Mouse (Mus musculus) ovary, postnatal 14 days (tissue): Measurements from ENCODE around the gene E130208F15Rik.

Source experiments
- DNase-seq: peaks from one replicate; pipeline ENCODE4 v3.0.0; 2022; ENCODE audit warnings: low spot score

E130208F15Rik gene

GRCm38 (mm10) chr7:30306083-30306779 is 15.3 kb upstream of the E130208F15Rik start:
- DNase-seq, result no peak

- DNase-seq, result peak; percentile 82
These were observed 13.2 kb upstream of the E130208F15Rik start, which contains the start of gene Alkbh6 for GRCm38 (mm10) chr7:30308076-30309005. Alkbh6 (plus strand) TSS chr7:30308717.

- no peak for DNase-seq
These were observed 12.0 kb upstream of the E130208F15Rik start for GRCm38 (mm10) chr7:30309395-30310129.

DNA sequence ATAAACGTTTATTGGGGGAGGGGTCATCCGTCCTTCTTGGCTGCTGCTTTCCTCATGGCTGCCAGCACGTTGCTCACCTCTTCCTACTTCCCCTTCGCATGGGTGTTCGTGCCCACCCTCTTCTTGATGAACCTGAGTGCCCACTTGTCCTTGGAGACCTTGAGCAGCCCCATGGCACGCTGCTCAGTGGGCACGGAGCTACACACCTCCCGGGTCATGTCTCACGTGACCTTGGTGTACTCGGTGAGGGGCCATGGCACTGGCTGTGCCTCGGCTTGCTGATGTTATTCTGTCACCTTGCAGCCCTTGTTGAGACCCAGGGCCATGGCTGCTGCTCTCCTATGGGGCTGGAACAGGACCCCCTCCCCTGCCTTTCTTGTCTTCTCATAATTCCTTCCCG is 11.4 kb upstream of the E130208F15Rik start:
- DNase-seq, result no peak

- no peak for DNase-seq
These were observed 7.7 kb upstream of the E130208F15Rik start for GRCm38 (mm10) chr7:30313666-30314320.

GRCm38 (mm10) chr7:30314721-30315155 is 6.8 kb upstream of the E130208F15Rik start, which contains the start of gene Syne4:
Syne4 (plus strand) TSS chr7:30314807.
- no peak for DNase-seq

- DNase-seq, result no peak
These were observed 5.7 kb upstream of the E130208F15Rik start for GRCm38 (mm10) chr7:30315559-30316529.

DNA sequence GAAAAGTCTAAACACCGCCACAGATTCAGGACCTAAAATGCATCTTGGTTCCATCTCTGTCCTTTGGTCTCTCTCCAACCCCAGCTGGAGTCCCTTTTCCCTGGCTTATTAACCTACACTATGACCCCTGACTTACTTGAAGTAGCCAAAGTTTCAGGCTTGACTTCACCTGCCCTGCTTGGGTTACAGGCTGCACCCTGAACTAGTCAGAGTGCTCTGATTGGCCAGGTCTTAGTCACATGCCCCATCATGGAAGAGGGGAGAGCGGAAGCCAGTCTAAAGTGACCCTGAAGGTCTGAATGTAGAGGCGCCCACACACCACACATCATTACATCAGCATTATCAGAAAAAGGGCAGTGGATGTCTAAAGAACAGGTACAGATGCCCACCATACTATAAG is 3.4 kb upstream of the E130208F15Rik start:
- no peak for DNase-seq

DNA sequence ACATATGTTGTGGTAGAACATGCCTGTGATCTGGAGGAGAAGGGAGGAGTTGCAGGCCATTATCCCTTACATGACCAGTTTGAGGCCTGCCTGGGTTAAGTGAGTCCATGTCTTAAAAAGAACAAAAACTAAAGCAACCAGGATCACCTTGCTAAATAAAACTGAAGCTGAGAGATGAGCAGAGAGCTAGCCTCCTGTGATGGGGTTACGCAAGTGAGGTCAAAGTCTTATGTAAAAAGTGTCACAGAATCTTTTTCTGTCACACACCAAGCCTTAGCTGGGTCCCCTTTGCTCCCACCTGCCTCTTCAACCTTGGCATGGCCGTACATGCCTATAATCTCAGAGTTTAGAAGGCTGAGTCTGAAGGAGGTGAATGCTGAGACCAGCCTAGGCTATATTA is 594 bp upstream of the E130208F15Rik start:
- DNase-seq, result no peak

DNA sequence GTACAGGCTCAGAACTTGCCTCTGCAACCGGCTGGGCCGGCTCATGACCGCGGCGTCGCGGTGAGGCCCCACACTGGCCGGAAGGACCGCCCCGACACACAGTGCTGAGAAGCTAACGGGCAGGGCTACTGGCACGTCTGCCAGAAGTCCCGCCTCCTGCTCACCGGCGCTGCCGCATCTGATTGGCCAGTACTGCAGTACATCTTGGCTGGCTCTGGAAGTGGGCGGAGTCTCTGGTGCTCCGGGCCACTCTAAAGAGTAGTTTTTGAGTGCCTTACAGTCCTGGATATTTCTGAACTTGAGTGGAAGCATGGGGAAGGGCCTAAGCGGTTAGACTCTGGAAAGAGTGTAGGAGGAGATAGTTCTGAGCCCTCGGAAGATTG is 736 bp downstream of the E130208F15Rik start:
- DNase-seq, result peak; percentile 95

GRCm38 (mm10) chr7:30322865-30323264 is 1.3 kb downstream of the E130208F15Rik start:
- DNase-seq, result no peak

GRCm38 (mm10) chr7:30323795-30324194 is 2.3 kb downstream of the E130208F15Rik start, which contains the start of gene Sdhaf1:
Sdhaf1 (minus strand) TSS chr7:30323895.
- no peak for DNase-seq

GRCm38 (mm10) chr7:30324300-30324944 is 2.9 kb downstream of the E130208F15Rik start:
- DNase-seq, result no peak

- DNase-seq, result peak; percentile 45
These were observed 3.8 kb downstream of the E130208F15Rik start for GRCm38 (mm10) chr7:30325364-30325763.

DNA sequence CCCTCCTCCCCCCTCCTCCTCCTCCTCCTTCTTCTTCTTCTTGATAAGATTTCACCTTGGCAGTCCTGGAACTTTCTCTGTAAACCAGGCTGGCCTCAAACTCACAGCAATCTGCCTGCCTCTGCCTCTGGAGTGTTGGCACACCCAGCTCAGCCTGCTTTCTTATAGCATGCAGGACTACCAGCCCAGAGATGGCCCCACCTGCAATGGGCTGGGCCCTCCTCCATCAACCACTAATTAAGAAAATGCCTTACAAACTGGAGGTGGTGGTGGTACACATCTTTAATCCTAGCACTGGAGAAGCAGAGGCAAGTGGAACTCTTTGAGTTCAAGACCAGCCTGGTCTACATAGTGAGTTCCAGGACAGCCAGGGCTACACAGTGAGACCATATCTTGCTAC is 4.9 kb downstream of the E130208F15Rik start:
- DNase-seq, result no peak

GRCm38 (mm10) chr7:30327140-30327539 is 5.6 kb downstream of the E130208F15Rik start:
- DNase-seq, result no peak

DNA sequence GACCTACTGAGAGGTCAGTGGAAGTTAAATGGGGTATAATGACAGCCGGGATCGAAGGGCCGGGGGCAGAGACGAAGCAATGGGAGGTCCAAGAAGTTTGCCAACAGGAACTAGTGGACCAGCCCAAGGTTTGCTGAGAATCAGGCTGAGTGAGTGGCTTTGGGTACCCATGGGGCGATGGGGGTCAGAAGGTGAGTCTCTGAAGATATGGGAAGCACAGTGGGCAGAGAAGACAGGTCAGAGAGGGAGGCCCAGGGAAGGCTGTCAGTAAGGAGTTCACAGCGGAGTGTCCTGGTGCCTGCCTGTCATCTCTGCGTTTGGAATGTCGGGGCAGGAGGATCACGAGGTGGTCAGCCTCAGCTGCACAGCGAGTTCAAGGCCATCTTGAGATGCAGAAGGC is 6.8 kb downstream of the E130208F15Rik start:
- DNase-seq, result no peak

- DNase-seq, result peak; percentile 62
These were observed 10.3 kb downstream of the E130208F15Rik start for GRCm38 (mm10) chr7:30331887-30332286.

DNA sequence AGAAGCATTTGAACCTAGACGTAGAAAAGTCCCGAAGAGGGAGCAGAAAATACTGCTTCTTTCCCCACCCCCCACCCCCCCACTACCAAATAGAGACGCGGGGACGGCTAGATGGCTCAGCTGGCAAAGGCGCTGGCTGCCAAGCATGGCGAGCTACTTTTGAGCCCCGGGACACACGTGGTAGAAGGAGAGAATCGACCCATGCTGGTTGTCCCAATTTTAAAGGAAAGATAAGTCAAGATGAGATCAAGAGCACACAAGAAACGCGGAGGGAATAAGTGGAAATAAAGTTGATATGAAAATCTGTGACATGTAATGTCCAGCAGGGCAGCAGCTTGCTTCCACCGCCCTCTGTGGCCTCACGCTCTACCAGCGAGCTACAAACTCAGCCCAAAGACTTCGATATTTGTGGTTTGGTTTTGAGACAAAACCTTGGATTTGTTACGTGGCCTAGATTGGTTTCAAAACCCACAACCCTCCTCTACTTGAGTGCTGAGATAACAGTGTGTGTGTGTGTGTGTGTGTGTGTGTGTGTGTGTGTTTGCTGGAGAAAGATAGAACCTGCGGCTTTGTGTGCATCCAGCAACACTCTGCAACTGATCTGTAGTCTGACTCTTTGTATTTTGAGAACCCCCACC is 11.2 kb downstream of the E130208F15Rik start:
- no peak for DNase-seq
